Mouse (Mus musculus): ENCODE data around the gene Fsip1. TPM values are rescaled to one million over a fixed set of nuclear protein-coding genes. Genes with fewer than 3 reads are reported as not detected.
"Not testable (repeated sequence)": the region's sequence is repeated elsewhere in the genome, so short reads cannot be mapped to it uniquely, and the experiment has no call there.

Gene Fsip1
- total and polyA plus RNA-seq, 2 experiments from 2014 or later, result 3.7 to 5.7 TPM

DNA sequence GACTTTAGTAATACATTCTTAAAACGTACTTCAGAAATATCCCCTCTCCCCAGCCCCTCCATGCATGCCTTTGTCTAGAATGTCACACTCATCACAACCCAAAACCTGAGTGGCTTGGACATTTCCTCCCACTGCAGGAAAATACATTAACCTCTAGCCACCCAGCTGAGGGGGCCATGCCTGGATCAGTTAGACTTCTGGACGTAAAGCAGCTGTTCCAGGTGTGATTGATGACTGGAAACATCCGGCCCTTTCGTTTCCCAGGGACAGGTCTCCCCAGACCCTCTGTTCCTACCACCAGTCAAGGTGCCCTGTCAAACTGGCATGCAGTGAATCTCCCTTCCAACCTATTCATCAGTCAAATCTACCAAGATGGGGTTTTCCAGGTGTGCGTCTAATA is 94.3 kb downstream of the Fsip1 start:
- Histone ChIP-seq H3K9ac (no peak overlapping the region), H3K4me3 (ENCODE audit: low read depth, low read length) (no peak overlapping the region), H3K27me3 (ENCODE audit: insufficient read depth, low read length) (no peaks in the 10 kb centered on the region), H3K27ac (ENCODE audit: low read depth, low read length) (no peak overlapping the region), H3K36me3 (ENCODE audit: insufficient read depth) (no peaks in the 10 kb centered on the region), H3K9me3 (ENCODE audit: low read length) (no peaks in the 10 kb centered on the region), H3K4me2 (ENCODE audit: low read depth) (no peak overlapping the region), H3K4me1 (ENCODE audit: insufficient read depth) (no peaks in the 10 kb centered on the region)
- 84% methylated on average over 5 of the region's 5 CpGs for WGBS
- ATAC-seq (no peak), DNase-seq (no peak)
- TF ChIP-seq CTCF (IDR thresholded peaks at IDR 0.05; ENCODE audit: low read depth), result no peak

DNA sequence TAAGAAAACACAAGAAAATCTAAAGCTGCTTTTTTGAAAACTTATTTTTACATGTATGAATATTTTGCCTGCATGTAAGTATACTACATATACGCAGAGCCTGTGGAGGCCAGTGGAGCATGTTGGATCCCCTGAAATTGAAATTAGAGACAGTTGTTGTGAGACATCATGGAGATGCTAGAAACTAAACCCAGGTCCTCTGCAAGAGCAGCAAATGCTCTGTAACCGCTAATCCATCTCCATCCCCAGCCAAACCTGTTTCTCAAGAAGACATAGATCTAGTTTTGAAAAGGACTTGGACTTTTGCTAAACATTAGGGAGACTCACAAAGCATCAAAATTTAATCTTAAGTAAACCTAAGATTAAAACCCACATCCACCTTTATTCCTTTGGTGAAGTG is 95.8 kb downstream of the Fsip1 start:
- Histone ChIP-seq H3K27me3 (ENCODE audit: insufficient read depth, low read length) (no peaks in the 10 kb centered on the region), H3K9ac (no peak overlapping the region), H3K4me1 (ENCODE audit: insufficient read depth) (no peaks in the 10 kb centered on the region), H3K4me3 (ENCODE audit: low read depth, low read length) (no peak overlapping the region), H3K4me2 (ENCODE audit: low read depth) (no peak overlapping the region), H3K27ac (ENCODE audit: low read depth, low read length) (no peak overlapping the region), H3K36me3 (ENCODE audit: insufficient read depth) (no peaks in the 10 kb centered on the region), H3K9me3 (ENCODE audit: low read length) (no peaks in the 10 kb centered on the region)
- TF ChIP-seq CTCF (IDR thresholded peaks at IDR 0.05; ENCODE audit: low read depth), result no peak
- ATAC-seq (no peak), DNase-seq (no peak)
- 40% methylated on average over 2 of the region's 2 CpGs for WGBS

DNA sequence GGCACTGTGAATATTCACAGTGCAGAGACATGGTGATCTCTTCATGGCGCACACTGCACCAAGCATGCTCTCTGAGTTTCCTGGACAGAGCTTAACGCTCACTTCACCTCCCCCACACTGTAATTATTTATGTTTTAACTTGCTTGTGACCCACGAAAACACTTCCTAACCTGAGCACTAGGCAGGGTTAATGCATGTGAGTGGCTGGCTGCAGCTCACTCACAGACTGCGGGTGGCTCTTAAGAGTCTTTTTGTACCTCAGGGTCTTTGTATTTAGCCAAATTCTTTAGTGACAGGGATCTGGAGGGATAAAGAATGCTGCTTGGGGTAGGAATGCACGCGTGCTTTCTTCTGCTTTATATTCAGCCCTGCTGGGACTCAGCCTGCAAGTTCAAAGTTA is 96.2 kb downstream of the Fsip1 start:
- H3K27me3 ChIP-seq (ENCODE audit: insufficient read depth, low read length), result no peaks in the 10 kb centered on the region
- no peaks in the 10 kb centered on the region for H3K4me1 ChIP-seq (ENCODE audit: insufficient read depth)
- DNase-seq, result no peak
- 13% methylated on average over 6 of the region's 6 CpGs for WGBS
- no peak overlapping the region for H3K27ac ChIP-seq (ENCODE audit: low read depth, low read length)
- H3K36me3 ChIP-seq (ENCODE audit: insufficient read depth), result no peaks in the 10 kb centered on the region
- H3K4me2 ChIP-seq (ENCODE audit: low read depth), result no peak overlapping the region
- TF ChIP-seq CTCF (IDR thresholded peaks at IDR 0.05; ENCODE audit: low read depth), result no peak
- H3K9ac ChIP-seq, result no peak overlapping the region
- no peak overlapping the region for H3K4me3 ChIP-seq (ENCODE audit: low read depth, low read length)
- H3K9me3 ChIP-seq (ENCODE audit: low read length), result no peaks in the 10 kb centered on the region
- ATAC-seq, result no peak

DNA sequence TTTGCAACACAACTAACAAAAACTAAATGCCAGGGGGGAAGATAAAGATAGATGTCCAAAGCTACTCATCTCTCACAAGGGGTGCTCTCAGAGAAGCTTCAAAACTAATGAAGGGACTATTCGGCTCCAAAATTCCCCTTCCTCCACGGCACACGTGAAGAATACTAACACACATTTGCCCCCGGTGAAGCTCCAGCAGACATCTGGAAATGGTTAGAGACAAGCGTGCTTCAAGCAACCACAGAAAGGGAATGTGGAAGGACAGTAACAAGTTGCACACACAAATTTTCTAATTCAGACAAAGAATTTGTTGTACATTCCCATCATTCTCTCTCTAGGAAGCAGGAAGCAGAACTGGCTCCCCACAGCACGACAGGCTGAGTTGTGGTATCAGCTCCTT is 97.6 kb downstream of the Fsip1 start:
- H3K4me1 ChIP-seq (ENCODE audit: insufficient read depth), result no peaks in the 10 kb centered on the region
- TF ChIP-seq CTCF (IDR thresholded peaks at IDR 0.05; ENCODE audit: low read depth), result no peak
- no peak overlapping the region for H3K27ac ChIP-seq (ENCODE audit: low read depth, low read length)
- H3K27me3 ChIP-seq (ENCODE audit: insufficient read depth, low read length), result no peaks in the 10 kb centered on the region
- H3K4me2 ChIP-seq (ENCODE audit: low read depth), result no peak overlapping the region
- no peak for DNase-seq
- H3K36me3 ChIP-seq (ENCODE audit: insufficient read depth), result no peaks in the 10 kb centered on the region
- no peak overlapping the region for H3K9ac ChIP-seq
- no peak for ATAC-seq
- WGBS, result 60% methylated on average over 6 of the region's 6 CpGs
- no peak overlapping the region for H3K4me3 ChIP-seq (ENCODE audit: low read depth, low read length)
- H3K9me3 ChIP-seq (ENCODE audit: low read length), result no peaks in the 10 kb centered on the region

DNA sequence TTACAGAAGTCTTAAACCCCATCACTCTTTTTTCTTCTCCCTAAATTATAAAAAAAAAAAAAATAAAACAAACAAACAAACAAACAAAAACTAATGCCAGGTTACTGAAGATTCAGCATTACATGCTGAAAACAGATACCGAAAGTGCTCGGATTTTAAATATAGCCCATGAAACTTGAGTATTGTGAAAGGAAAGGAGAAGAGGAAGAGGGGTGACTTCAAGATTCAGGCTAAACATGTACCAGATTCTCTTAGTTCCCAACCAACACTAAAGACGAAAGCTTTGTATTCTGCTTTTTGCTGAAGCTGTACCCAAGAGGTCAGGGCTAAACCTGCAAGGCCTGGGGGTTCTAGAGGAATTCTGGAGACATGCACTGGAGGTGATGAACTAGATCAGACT is 98.7 kb downstream of the Fsip1 start:
- Histone ChIP-seq H3K9me3 (ENCODE audit: low read length) (no peaks in the 10 kb centered on the region), H3K4me1 (ENCODE audit: insufficient read depth) (no peaks in the 10 kb centered on the region), H3K4me2 (ENCODE audit: low read depth) (no peak overlapping the region), H3K9ac (no peak overlapping the region), H3K27me3 (ENCODE audit: insufficient read depth, low read length) (no peaks in the 10 kb centered on the region), H3K27ac (ENCODE audit: low read depth, low read length) (no peak overlapping the region), H3K4me3 (ENCODE audit: low read depth, low read length) (no peak overlapping the region), H3K36me3 (ENCODE audit: insufficient read depth) (no peaks in the 10 kb centered on the region)
- 89% methylated on average over 3 of the region's 3 CpGs for WGBS
- ATAC-seq (no peak), DNase-seq (no peak)
- TF ChIP-seq CTCF (IDR thresholded peaks at IDR 0.05; ENCODE audit: low read depth), result no peak

DNA sequence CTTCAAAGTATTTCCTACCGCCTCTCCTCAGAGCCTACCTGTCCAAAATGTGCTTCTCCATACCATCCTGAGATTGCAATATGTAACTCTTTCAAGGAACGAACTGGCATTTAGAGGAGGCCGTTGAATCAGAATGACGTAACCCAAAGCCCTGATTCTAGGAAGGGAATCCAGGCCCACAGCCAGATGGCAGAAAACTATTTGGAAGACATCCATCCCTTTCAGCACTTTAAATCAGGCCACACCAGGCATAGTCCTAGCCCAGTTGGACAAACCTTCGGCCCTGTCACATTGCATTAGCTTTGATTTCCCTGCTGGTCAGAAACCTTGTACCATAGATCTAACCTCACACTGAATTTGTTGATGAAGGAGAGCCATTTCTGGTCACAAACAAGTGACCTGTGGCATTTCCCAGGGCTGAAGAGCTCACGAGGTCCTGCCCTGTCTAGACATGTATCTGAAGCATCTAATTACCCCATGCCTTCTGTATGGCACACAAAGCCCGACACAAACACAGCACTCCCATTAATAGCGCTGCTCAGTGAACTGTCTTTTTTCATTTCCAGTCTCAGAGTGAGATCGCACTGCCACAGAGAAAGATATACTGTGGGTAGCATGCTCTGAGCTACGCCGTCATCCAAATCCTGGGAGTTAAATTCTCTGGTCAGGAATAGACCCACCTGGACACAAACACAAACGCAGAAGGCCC is 106.8 kb downstream of the Fsip1 start:
- WGBS, result 40% methylated on average over 12 of the region's 12 CpGs
- Histone ChIP-seq H3K27ac (ENCODE audit: low read depth, low read length) (no peak overlapping the region), H3K27me3 (ENCODE audit: insufficient read depth, low read length) (no peaks in the 10 kb centered on the region), H3K4me2 (ENCODE audit: low read depth) (no peak overlapping the region), H3K36me3 (ENCODE audit: insufficient read depth) (no peaks in the 10 kb centered on the region), H3K9me3 (ENCODE audit: low read length) (no peaks in the 10 kb centered on the region), H3K9ac (no peak overlapping the region), H3K4me3 (ENCODE audit: low read depth, low read length) (no peak overlapping the region), H3K4me1 (ENCODE audit: insufficient read depth) (no peaks in the 10 kb centered on the region)
- DNase-seq (peak; percentile 77), ATAC-seq (peak; percentile 83)
- TF ChIP-seq CTCF (IDR thresholded peaks at IDR 0.05; ENCODE audit: low read depth), result no peak

DNA sequence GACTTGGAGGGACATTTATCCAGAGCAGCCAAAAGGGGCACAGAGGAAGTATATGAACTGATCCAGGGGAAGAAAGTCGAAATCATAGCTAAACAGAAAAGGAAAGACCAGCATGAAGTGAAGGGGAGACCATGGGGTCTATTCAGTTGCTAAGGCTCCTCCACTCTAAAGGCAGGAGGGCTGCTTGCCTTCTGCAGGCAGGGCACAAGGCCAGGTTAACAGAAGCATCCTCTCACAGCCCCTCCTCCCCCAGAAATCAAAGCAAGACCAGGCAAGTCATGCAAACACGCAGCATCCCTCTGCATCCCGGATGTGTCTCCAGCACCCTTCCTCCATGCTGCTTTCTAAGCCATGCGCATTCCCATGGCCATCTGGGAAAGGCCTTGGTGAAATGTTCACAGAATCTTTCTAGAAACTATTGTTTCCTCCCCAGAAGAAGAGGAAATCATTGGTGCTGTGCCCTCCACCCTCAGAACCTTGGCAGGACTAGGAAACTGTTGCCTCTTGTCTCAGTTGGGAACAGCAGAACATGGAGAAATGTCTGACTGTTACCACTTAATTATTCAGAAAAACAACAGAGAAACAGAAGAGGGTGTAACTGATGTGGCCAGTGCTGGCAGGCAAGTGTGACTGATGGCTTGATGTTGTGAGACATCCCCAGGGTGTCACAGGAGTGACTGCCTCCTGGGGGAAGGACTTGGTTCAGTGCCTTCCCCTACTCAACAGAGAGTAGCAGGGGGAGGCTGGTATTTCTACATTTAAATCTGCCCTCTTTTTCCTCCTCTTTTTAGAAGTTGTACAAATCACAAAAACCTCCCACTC is 108.2 kb downstream of the Fsip1 start:
- TF ChIP-seq CTCF (IDR thresholded peaks at IDR 0.05; ENCODE audit: low read depth), result no peak
- H3K9me3 ChIP-seq (ENCODE audit: low read length), result no peaks in the 10 kb centered on the region
- H3K36me3 ChIP-seq (ENCODE audit: insufficient read depth), result no peaks in the 10 kb centered on the region
- no peak overlapping the region for H3K27ac ChIP-seq (ENCODE audit: low read depth, low read length)
- WGBS, result 69% methylated on average over 4 of the region's 4 CpGs
- no peak overlapping the region for H3K4me3 ChIP-seq (ENCODE audit: low read depth, low read length)
- no peak for ATAC-seq
- H3K4me1 ChIP-seq (ENCODE audit: insufficient read depth), result no peaks in the 10 kb centered on the region
- no peak overlapping the region for H3K9ac ChIP-seq
- no peak for DNase-seq
- no peaks in the 10 kb centered on the region for H3K27me3 ChIP-seq (ENCODE audit: insufficient read depth, low read length)
- no peak overlapping the region for H3K4me2 ChIP-seq (ENCODE audit: low read depth)

DNA sequence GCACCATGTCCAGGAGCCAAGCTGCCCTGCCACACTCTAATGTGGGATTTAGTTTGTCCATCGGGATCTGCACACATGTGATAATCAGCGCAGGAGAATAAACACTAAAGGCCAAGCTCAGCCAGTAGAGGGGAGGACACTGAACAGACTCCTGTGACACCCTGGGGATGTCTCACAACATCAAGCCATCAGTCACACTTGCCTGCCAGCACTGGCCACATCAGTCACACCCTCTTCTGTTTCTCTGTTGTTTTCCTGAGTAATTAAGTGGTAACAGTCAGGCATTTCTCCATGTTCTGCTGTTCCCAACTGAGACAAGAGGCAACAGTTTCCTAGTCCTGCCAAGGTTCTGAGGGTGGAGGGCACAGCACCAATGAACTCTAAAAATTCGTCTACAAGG is 109.0 kb downstream of the Fsip1 start:
- not testable (repeated sequence) for H3K9me3 ChIP-seq (ENCODE audit: low read length); H3K36me3 ChIP-seq (ENCODE audit: insufficient read depth); DNase-seq; ATAC-seq; H3K27me3 ChIP-seq (ENCODE audit: insufficient read depth, low read length); H3K4me1 ChIP-seq (ENCODE audit: insufficient read depth); H3K4me3 ChIP-seq (ENCODE audit: low read depth, low read length); H3K27ac ChIP-seq (ENCODE audit: low read depth, low read length); H3K4me2 ChIP-seq (ENCODE audit: low read depth); H3K9ac ChIP-seq
- 80% methylated on average over 3 of the region's 3 CpGs for WGBS

Measured in forebrain, postnatal 0 days (tissue).